Mouse (Mus musculus) heart, postnatal 0 days (tissue): ENCODE results near the gene Sde2. TPM values are rescaled to one million over a fixed set of nuclear protein-coding genes. Genes with fewer than 3 reads are reported as not detected.
A peak's percentile ranks its signal among the peaks of the same experiment; 100 is the strongest.
"Not testable (repeated sequence)": the region's sequence is repeated elsewhere in the genome, so short reads cannot be mapped to it uniquely, and the experiment has no call there.

Source experiments
- ATAC-seq: fragments of 200-750 bp; cut with Nextera tagmentation; 2 replicates; pipeline ENCODE4 v1.8.0; 2017; ENCODE audit warnings: low read depth, moderate number of reproducible peaks, moderate library complexity; ENCODE audit not compliant: insufficient read depth
- DNase-seq: peaks from one replicate; pipeline ENCODE4 v3.0.0-alpha.2; 2016; ENCODE audit warnings: low spot score
- H3K27ac ChIP-seq: fragments of 300-500 bp; sonication (generic); 2 replicates; pipeline ENCODE4 v1.5.1; 2014; ENCODE audit warnings: low read depth, mild to moderate bottlenecking
- H3K27me3 ChIP-seq: fragments of 300-500 bp; sonication (generic); 2 replicates; pipeline ENCODE4 v1.6.1; 2014; ENCODE audit warnings: low read length, mixed read lengths; ENCODE audit not compliant: control insufficient read depth, insufficient read depth
- H3K36me3 ChIP-seq: fragments of 300-500 bp; sonication (generic); replicated peaks from 2 replicates; pipeline ENCODE4 v1.6.1; 2014; ENCODE audit warnings: low read length, mixed read lengths; ENCODE audit not compliant: control insufficient read depth, insufficient read depth
- H3K4me1 ChIP-seq: fragments of 300-500 bp; sonication (generic); 2 replicates; pipeline ENCODE4 v1.6.1; 2014; ENCODE audit warnings: antibody characterized with exemption; ENCODE audit not compliant: control insufficient read depth, insufficient read depth
- H3K4me2 ChIP-seq: fragments of 300-500 bp; sonication (generic); 2 replicates; pipeline ENCODE4 v1.6.1; 2014; ENCODE audit warnings: low read depth, mild to moderate bottlenecking, low read length, moderate library complexity
- H3K4me3 ChIP-seq: fragments of 300-500 bp; sonication (generic); 2 replicates; pipeline ENCODE4 v1.5.1; 2014; ENCODE audit warnings: low read depth, low read length
- H3K9ac ChIP-seq: fragments of 300-500 bp; sonication (generic); replicated peaks from 2 replicates; pipeline ENCODE4 v1.6.1; 2014; ENCODE audit warnings: low read depth, low read length, mixed read lengths
- H3K9me3 ChIP-seq: fragments of 300-500 bp; sonication (generic); replicated peaks from 2 replicates; pipeline ENCODE4 v1.6.1; 2016; ENCODE audit warnings: low read length; ENCODE audit not compliant: control insufficient read depth
- CTCF ChIP-seq: IDR thresholded peaks from 2 replicates; pipeline ENCODE4 v1.5.1; 2016; ENCODE audit warnings: antibody characterized with exemption, control low read depth, low read depth
- EP300 ChIP-seq: IDR thresholded peaks from 2 replicates; pipeline ENCODE4 v1.6.1; 2016; ENCODE audit warnings: antibody characterized with exemption, low read depth
- WGBS: fragments of 180-500 bp; shearing (Covaris S2); extraction: QIAGEN DNeasy Blood & Tissue Kit; methylation state at CpG from one replicate; pipeline ENCODE4 v1.1.7; 2014; 5-methylcytosine and 5-hydroxymethylcytosine counted together
- polyA plus RNA-seq: library from polyadenylated mRNA; unstranded; fragments of >200 nt; fragmentation: Nextera tagmentation; extraction: Ambion mirVana; gene quantifications from 2 replicates; pipeline ENCODE4 v1.2.1, GENCODE M21; 2015
- total RNA-seq: library from RNA; depleted of rRNA; stranded (reverse); fragments of >200 nt; gene quantifications from 2 replicates; pipeline ENCODE4 v1.2.3, GENCODE M21; 2014; ENCODE audit warnings: low replicate concordance

Gene Sde2
- total and polyA plus RNA-seq, 2 experiments from 2014 or later: 9.8 to 15.8 TPM

GRCm38 (mm10) chr1:180889841-180890240 is 38.9 kb downstream of the Sde2 start:
- no peak for ATAC-seq
- TF ChIP-seq EP300: no peak
- TF ChIP-seq CTCF: peak; percentile 24; the same call in 1 of the 2 replicates
- no peaks in the 10 kb centered on the region for H3K36me3 ChIP-seq
- peaks cover 31% of the 10 kb centered on the region for H3K27me3 ChIP-seq
- WGBS: 38% methylated on average over 6 of the region's 6 CpGs
- no peak for DNase-seq
- peaks cover 11% of the 10 kb centered on the region; the same call in 1 of the 2 replicates for H3K4me1 ChIP-seq
- no peak overlapping the region for H3K27ac ChIP-seq
- no peak overlapping the region for H3K9ac ChIP-seq
- H3K9me3 ChIP-seq: no peaks in the 10 kb centered on the region
- H3K4me3 ChIP-seq: no peak overlapping the region
- no peak overlapping the region for H3K4me2 ChIP-seq

GRCm38 (mm10) chr1:180892808-180893207 is 41.9 kb downstream of the Sde2 start, which contains the start of gene Lefty2:
TSS of gene Lefty2 (plus strand) at chr1:180893108.
- Histone ChIP-seq H3K4me2 (no peak within 1 kb of the TSS), H3K9ac (no peak within 1 kb of the TSS), H3K4me3 (no peak within 1 kb of the TSS), H3K36me3 (no peaks in the 10 kb centered on the region), H3K9me3 (no peaks in the 10 kb centered on the region), H3K4me1 (peaks cover 11% of the 10 kb centered on the region; the same call in 1 of the 2 replicates), H3K27ac (no peak within 1 kb of the TSS), H3K27me3 (peaks cover 35% of the 10 kb centered on the region)
- no peak for ATAC-seq
- WGBS: 39% methylated on average over 10 of the region's 10 CpGs
- no peak for TF ChIP-seq EP300
- no peak for TF ChIP-seq CTCF
- DNase-seq: no peak

DNA sequence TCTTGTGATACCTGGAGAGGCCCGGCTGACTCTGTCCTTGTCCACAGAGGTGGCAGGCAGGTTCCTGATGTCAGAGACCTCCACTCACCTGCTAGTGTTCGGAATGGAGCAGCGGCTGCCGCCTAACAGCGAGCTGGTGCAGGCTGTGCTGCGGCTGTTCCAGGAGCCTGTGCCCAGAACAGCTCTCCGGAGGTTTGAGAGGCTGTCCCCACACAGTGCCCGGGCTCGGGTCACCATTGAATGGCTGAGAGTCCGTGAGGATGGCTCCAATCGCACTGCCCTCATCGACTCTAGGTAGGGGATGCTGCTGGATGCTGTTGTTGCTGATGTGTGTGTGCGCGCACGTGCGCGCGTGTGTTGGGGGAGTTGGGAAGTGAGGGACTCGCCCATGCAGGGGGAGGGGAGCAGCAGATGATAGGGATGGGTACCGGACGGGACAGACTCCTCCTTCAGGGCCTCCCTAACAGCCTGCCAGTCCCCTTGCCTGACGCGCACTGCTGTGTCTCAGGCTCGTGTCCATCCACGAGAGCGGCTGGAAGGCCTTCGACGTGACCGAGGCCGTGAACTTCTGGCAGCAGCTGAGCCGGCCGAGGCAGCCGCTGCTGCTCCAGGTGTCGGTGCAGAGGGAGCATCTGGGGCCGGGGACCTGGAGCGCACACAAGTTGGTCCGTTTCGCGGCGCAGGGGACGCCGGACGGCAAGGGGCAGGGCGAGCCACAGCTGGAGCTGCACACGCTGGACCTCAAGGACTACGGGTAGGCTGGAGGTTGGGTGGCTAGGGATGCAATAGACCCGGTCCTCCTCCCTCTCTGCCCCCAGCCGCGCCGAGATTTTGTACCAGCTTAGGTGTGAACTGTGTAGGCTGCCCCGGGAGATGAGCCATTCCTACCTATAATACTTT is 43.4 kb downstream of the Sde2 start:
- peaks cover 35% of the 10 kb centered on the region for H3K27me3 ChIP-seq

DNA sequence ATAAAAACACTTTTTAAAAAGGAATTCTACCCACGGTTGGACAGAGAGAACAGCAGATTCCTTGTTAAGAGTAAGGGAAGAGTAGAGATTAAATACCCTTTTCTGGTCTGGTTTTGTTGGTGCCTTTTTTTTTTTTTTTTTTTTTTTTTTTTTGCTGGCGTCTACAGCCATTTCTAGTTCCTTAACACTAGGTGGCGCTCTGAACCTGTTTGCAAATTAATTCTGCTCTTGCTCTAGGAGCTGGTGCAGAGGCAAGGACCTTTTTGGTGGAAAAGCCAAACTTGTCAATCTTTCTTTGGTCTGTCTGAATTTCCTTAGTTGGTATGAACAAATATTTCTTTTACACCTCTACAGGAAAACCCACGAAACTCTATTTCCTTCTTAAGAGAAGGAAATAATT is 50.2 kb downstream of the Sde2 start:
- H3K4me3 ChIP-seq: no peak overlapping the region
- TF ChIP-seq CTCF: peak; percentile 67
- no peak for TF ChIP-seq EP300
- peak; percentile 66 for DNase-seq

More for the DNA sequence above, 43.4 kb downstream of the Sde2 start:
- H3K27ac ChIP-seq, DNase-seq, H3K9ac ChIP-seq, H3K4me1 ChIP-seq, H3K9me3 ChIP-seq, H3K36me3 ChIP-seq, ATAC-seq: not testable (repeated sequence)
- 0 out of 2 replicates have a peak overlapping the region, but pooled peaks have one; percentile 16 for H3K4me3 ChIP-seq
- H3K4me2 ChIP-seq: 0 out of 2 replicates have a peak overlapping the region, but pooled peaks have one; percentile 6
- WGBS: 5% methylated on average over 45 of the region's 51 CpGs

GRCm38 (mm10) chr1:180902915-180903314 is 52.0 kb downstream of the Sde2 start:
- Histone ChIP-seq H3K27ac (no peak overlapping the region), H3K36me3 (peaks cover 13% of the 10 kb centered on the region), H3K4me2 (no peak overlapping the region), H3K27me3 (no peaks in the 10 kb centered on the region), H3K9me3 (no peaks in the 10 kb centered on the region), H3K4me3 (no peak overlapping the region), H3K9ac (no peak overlapping the region), H3K4me1 (peaks cover 12% of the 10 kb centered on the region)
- WGBS: 31% methylated on average over 5 of the region's 5 CpGs
- ATAC-seq (no peak), DNase-seq (no peak)
- TF ChIP-seq CTCF (no peak), EP300 (no peak)

More for the DNA sequence above, 50.2 kb downstream of the Sde2 start:
- no peaks in the 10 kb centered on the region for H3K9me3 ChIP-seq
- WGBS: under 1% methylated on average over 4 of the region's 4 CpGs
- ATAC-seq: no peak
- H3K4me1 ChIP-seq: peaks cover 12% of the 10 kb centered on the region
- no peaks in the 10 kb centered on the region for H3K27me3 ChIP-seq
- no peak overlapping the region for H3K9ac ChIP-seq
- no peak overlapping the region for H3K27ac ChIP-seq
- H3K36me3 ChIP-seq: peaks cover 4% of the 10 kb centered on the region; the same call in 1 of the 2 replicates
- H3K4me2 ChIP-seq: no peak overlapping the region
